Mouse (Mus musculus) E14TG2a.4 (cell line): ENCODE measurements around the gene Crtac1.

Source experiments
- H3K27me3 ChIP-seq: 2 replicates; pipeline ENCODE4 v1.6.1; 2014; ENCODE audit warnings: low read length, control low read depth; ENCODE audit not compliant: insufficient read depth
- H3K36me3 ChIP-seq: 2 replicates; pipeline ENCODE4 v1.6.1; 2014; ENCODE audit warnings: low read length, control low read depth; ENCODE audit not compliant: insufficient read depth
- H3K4me1 ChIP-seq: replicated peaks from 2 replicates; pipeline ENCODE4 v1.6.1; 2014; ENCODE audit warnings: low read depth, low read length, control low read depth
- H3K4me3 ChIP-seq: replicated peaks from 2 replicates; pipeline ENCODE4 v1.5.1; 2014; ENCODE audit warnings: mild to moderate bottlenecking, low read length
- H3K9me3 ChIP-seq: 2 replicates; pipeline ENCODE4 v1.6.1; 2014; ENCODE audit warnings: low read length, control low read depth
- CTCF ChIP-seq: conservative IDR thresholded peaks from 2 replicates; pipeline ENCODE4 v1.5.1; 2014; ENCODE audit warnings: low read length
- NANOG ChIP-seq: IDR thresholded peaks from 2 replicates; pipeline ENCODE4 v1.6.1; 2014; ENCODE audit warnings: borderline replicate concordance, low read length, mixed read lengths
- POU5F1 ChIP-seq: IDR thresholded peaks from 2 replicates; pipeline ENCODE4 v1.6.1; 2014; ENCODE audit warnings: low read length, borderline replicate concordance

Crtac1 gene

GRCm38 (mm10) chr19:42305746-42306145 is 125.8 kb downstream of the Crtac1 start:
- H3K36me3 ChIP-seq = peaks cover 5% of the 10 kb centered on the region; the same call in 1 of the 2 replicates
- H3K4me3 ChIP-seq = no peak overlapping the region
- peaks cover 63% of the 10 kb centered on the region for H3K4me1 ChIP-seq
- TF ChIP-seq NANOG (no peak), CTCF (no peak), POU5F1 (no peak)
- peaks cover 2% of the 10 kb centered on the region; the same call in 1 of the 2 replicates for H3K27me3 ChIP-seq
- no peaks in the 10 kb centered on the region for H3K9me3 ChIP-seq

GRCm38 (mm10) chr19:42304506-42304905 is 127.1 kb downstream of the Crtac1 start:
- Histone ChIP-seq H3K36me3 (peaks cover 5% of the 10 kb centered on the region; the same call in 1 of the 2 replicates), H3K4me1 (peaks cover 73% of the 10 kb centered on the region), H3K27me3 (peaks cover 9% of the 10 kb centered on the region), H3K9me3 (no peaks in the 10 kb centered on the region), H3K4me3 (no peak overlapping the region)
- TF ChIP-seq CTCF = no peak
- no peak for TF ChIP-seq NANOG
- TF ChIP-seq POU5F1 = no peak

- peaks cover 5% of the 10 kb centered on the region; the same call in 1 of the 2 replicates for H3K36me3 ChIP-seq
- no peaks in the 10 kb centered on the region for H3K9me3 ChIP-seq
- TF ChIP-seq POU5F1 (no peak), CTCF (no peak), NANOG (no peak)
- H3K27me3 ChIP-seq = peaks cover 8% of the 10 kb centered on the region
- H3K4me1 ChIP-seq = peaks cover 82% of the 10 kb centered on the region
- no peak overlapping the region for H3K4me3 ChIP-seq
Observed at GRCm38 (mm10) chr19:42303210-42303813, 128.3 kb downstream of the Crtac1 start.

GRCm38 (mm10) chr19:42293216-42293615 is 138.4 kb downstream of the Crtac1 start:
- TF ChIP-seq NANOG = no peak
- no peak for TF ChIP-seq CTCF
- TF ChIP-seq POU5F1 = no peak

GRCm38 (mm10) chr19:42292106-42292505 is 139.5 kb downstream of the Crtac1 start:
- H3K27me3 ChIP-seq = no peaks in the 10 kb centered on the region
- peak overlapping the region; percentile 61 for H3K4me3 ChIP-seq
- no peaks in the 10 kb centered on the region for H3K36me3 ChIP-seq
- TF ChIP-seq POU5F1 = no peak
- TF ChIP-seq CTCF = no peak
- TF ChIP-seq NANOG = no peak
- peaks cover 70% of the 10 kb centered on the region for H3K4me1 ChIP-seq
- H3K9me3 ChIP-seq = no peaks in the 10 kb centered on the region

More at GRCm38 (mm10) chr19:42293216-42293615, 138.4 kb downstream of the Crtac1 start:
- H3K9me3 ChIP-seq = no peaks in the 10 kb centered on the region
- peaks cover 65% of the 10 kb centered on the region for H3K4me1 ChIP-seq
- H3K4me3 ChIP-seq = no peak overlapping the region
- H3K27me3 ChIP-seq = no peaks in the 10 kb centered on the region
- no peaks in the 10 kb centered on the region for H3K36me3 ChIP-seq

GRCm38 (mm10) chr19:42290954-42291661 is 140.5 kb downstream of the Crtac1 start:
- no peaks in the 10 kb centered on the region for H3K36me3 ChIP-seq
- no peaks in the 10 kb centered on the region for H3K27me3 ChIP-seq
- H3K4me3 ChIP-seq = peak overlapping the region; percentile 61
- no peaks in the 10 kb centered on the region for H3K9me3 ChIP-seq
- H3K4me1 ChIP-seq = peaks cover 79% of the 10 kb centered on the region
- TF ChIP-seq CTCF (no peak), NANOG (no peak), POU5F1 (no peak)

- Histone ChIP-seq H3K4me1 (peaks cover 83% of the 10 kb centered on the region), H3K9me3 (no peaks in the 10 kb centered on the region; the same call in 1 of the 2 replicates), H3K4me3 (peak overlapping the region; percentile 21; the same call in 1 of the 2 replicates), H3K27me3 (no peaks in the 10 kb centered on the region), H3K36me3 (no peaks in the 10 kb centered on the region)
- TF ChIP-seq POU5F1 (no peak), NANOG (no peak), CTCF (no peak)
Observed at GRCm38 (mm10) chr19:42288361-42288760, 143.2 kb downstream of the Crtac1 start.

- H3K27me3 ChIP-seq = no peaks in the 10 kb centered on the region
- H3K4me1 ChIP-seq = peaks cover 65% of the 10 kb centered on the region
Observed at GRCm38 (mm10) chr19:42284178-42284577, 147.4 kb downstream of the Crtac1 start.

More at GRCm38 (mm10) chr19:42284178-42284577, 147.4 kb downstream of the Crtac1 start:
- H3K9me3 ChIP-seq = no peaks in the 10 kb centered on the region; the same call in 1 of the 2 replicates
- TF ChIP-seq NANOG (no peak), POU5F1 (no peak), CTCF (no peak)
- H3K4me3 ChIP-seq = no peak overlapping the region
- no peaks in the 10 kb centered on the region for H3K36me3 ChIP-seq
